Mouse (Mus musculus) olfactory bulb, adult 2 months (tissue): ENCODE results near the gene Lmtk2. TPM values are rescaled to one million over a fixed set of nuclear protein-coding genes. Genes with fewer than 3 reads are reported as not detected.

Experiments
- H3K27ac ChIP-seq: fragments of 200-500 bp; 2 replicates; pipeline ENCODE4 v1.5.1; 2012; ENCODE audit warnings: low read depth, low read length; ENCODE audit not compliant: insufficient read depth
- H3K4me1 ChIP-seq: fragments of 200-500 bp; 2 replicates; pipeline ENCODE4 v1.6.1; 2012; ENCODE audit warnings: low read length; ENCODE audit not compliant: control insufficient read depth, insufficient read depth
- H3K4me3 ChIP-seq: fragments of 200-500 bp; 2 replicates; pipeline ENCODE4 v1.5.1; 2012; ENCODE audit warnings: mild to moderate bottlenecking, low read depth, low read length, moderate library complexity; ENCODE audit not compliant: insufficient read depth
- CTCF ChIP-seq: fragments of 200-500 bp; IDR thresholded peaks from 2 replicates; pipeline ENCODE4 v1.5.1; 2012; ENCODE audit warnings: low read depth, mild to moderate bottlenecking, low read length, moderate library complexity; ENCODE audit not compliant: insufficient read depth
- POLR2A ChIP-seq: fragments of 200-500 bp; IDR thresholded peaks from 2 replicates; pipeline ENCODE4 v1.6.1; 2012; ENCODE audit warnings: mild to moderate bottlenecking, low read depth, low read length, moderate library complexity; ENCODE audit not compliant: insufficient read depth
- WGBS: fragments of 180-500 bp; shearing (Covaris S2); methylation state at CpG from one replicate; pipeline ENCODE4 v1.1.7; 2018; 5-methylcytosine and 5-hydroxymethylcytosine counted together
- polyA plus RNA-seq: library from polyadenylated mRNA; stranded (reverse); fragments of >200 nt; gene quantifications from 2 replicates; pipeline ENCODE4 v1.2.4, GENCODE M21; 2012; ENCODE audit warnings: low replicate concordance; ENCODE audit not compliant: missing spikeins, insufficient read depth, insufficient read length

Lmtk2 gene
- polyA plus RNA-seq, 1 experiment: not detected

DNA sequence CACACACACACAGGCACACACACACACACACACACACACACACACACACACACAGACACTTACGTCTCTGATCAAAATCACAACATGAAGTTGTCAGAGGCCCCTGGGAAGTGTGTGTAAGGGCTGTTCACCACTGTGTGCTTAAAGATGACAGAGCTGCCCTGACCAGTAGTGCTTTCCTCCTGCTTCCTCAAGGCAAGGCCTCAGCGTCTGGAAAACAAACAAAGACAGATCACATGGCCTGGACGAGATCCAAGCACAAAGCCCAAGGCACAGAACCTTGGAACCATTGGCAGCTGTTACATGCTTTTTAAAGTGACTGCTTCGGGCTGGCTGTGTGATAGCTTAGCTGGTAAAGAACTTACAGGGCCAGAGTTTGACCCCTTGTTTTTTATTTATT lies 58.4 kb downstream of the Lmtk2 start:
- WGBS: 10% methylated on average over 4 of the region's 4 CpGs
- no peak overlapping the region for H3K4me3 ChIP-seq
- H3K4me1 ChIP-seq: peaks cover 3% of the 10 kb centered on the region; the same call in 1 of the 2 replicates
- no peak for TF ChIP-seq CTCF
- no peak for TF ChIP-seq POLR2A
- no peak overlapping the region; the same call in 1 of the 2 replicates for H3K27ac ChIP-seq

DNA sequence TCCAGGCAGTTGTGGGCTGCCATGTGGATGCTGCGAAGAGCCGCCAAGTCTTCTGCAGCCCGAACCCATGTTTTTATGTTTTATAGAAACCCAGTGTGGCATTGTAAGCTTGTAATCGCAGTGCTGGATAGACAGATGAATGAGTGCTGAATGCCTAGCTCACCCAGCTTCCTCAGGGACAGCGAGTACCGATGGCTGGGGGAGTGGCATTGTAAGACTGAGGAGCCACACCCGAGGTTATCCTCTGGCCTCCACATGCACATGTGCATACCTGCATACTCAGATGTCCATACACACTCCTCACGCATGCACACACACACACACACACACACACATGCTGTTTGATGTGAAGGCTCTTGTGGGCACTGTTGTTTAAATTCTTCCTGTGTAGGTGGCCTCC lies 58.9 kb downstream of the Lmtk2 start:
- 64% methylated on average over 8 of the region's 8 CpGs for WGBS
- TF ChIP-seq CTCF (no peak), POLR2A (no peak)
- H3K27ac ChIP-seq: no peak overlapping the region

DNA sequence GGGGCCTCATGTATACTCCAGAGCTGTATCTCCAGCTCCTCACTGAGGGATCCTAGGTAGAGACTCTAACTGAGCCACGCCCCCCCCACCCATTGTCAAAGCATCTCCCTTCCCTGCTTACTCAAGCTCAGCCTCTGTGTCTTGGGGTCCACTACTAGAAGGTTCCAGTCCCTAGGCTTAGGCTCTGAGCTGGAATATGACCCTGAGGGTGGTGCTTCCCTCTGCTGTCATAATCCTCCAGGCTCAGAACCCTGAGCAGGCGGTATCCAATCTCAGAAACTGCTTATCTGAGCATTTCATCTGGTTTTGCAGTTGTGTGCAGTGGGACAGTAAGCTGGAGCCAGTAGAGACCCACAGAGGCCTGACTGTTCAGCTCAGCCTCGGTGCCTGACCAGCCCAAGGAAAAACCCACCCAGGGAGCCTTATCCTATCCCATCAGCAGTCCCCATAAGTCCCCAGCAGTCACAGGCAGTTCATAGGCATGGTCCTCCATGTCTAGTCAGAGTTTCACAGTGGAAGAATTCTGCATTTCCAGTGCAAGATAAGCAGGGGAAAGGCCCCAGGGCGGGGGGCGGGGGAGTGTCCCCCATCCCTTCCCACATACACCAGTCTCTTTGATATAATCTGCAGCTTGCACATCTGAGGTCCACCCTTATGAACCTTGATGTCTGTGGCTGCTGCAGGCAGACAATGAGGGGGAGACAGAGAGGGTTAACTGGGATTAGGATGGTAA lies 62.0 kb downstream of the Lmtk2 start:
- no peak for TF ChIP-seq CTCF
- TF ChIP-seq POLR2A: no peak
- Histone ChIP-seq H3K4me3 (no peak overlapping the region), H3K4me1 (peaks cover 3% of the 10 kb centered on the region; the same call in 1 of the 2 replicates), H3K27ac (no peak overlapping the region)
- WGBS: 93% methylated on average over 5 of the region's 5 CpGs

More for the DNA sequence above, 58.9 kb downstream of the Lmtk2 start:
- no peak overlapping the region for H3K4me3 ChIP-seq
- H3K4me1 ChIP-seq: peaks cover 3% of the 10 kb centered on the region; the same call in 1 of the 2 replicates

DNA sequence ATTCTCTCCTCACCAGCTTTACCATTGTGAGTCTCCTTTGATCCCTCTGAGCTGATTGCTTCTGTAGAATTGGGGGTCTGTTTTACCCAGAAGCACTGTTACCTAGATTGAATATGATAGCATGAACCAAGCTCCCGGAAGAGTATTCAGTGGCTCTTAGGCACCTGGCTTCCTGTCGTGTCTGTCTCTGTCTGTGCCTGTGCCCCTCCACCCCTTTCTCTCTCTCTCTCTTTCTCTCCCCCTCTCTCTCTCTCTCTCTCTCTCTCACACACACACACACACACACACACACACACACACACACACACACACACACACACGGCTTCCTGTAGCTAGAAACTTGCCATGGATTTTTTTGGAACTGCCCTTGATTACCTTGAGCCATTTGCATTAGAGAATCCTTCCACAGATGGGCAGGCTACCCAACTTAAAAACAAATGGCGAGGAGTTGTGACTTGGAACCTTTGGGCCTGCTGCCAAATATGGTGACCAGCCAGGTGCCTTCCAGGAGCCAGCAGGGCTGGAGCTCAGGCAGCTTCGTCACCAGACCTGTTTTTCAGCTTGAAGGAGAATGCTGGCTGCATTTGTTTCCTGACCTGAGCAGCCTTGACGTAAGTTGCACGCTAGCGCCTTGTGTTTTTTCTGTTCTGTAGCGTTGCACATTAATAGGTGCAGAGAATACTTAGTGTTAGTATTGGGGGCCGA lies 62.7 kb downstream of the Lmtk2 start:
- WGBS: 78% methylated on average over 10 of the region's 10 CpGs
- Histone ChIP-seq H3K4me1 (peaks cover 3% of the 10 kb centered on the region; the same call in 1 of the 2 replicates), H3K4me3 (no peak overlapping the region), H3K27ac (no peak overlapping the region)
- TF ChIP-seq CTCF: no peak
- TF ChIP-seq POLR2A: no peak

DNA sequence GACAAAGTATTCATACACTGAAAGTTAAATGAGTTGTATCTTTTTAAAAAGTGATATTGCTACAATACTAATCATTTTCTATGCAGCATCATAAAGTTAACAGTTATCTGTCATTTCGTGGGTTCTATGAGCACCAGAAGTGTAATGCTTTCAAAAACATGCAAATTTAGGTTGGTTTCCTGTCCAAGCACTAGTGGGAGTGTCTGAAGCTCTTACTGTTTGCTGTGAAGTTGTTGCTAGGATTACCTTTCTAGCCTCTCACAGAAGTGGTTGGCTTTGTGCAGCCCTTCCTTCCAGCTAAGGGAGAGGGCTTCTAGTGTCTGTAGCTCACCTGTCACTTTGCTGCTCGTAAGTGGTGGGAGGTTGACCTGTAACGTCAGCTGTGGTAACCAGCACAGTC lies 65.5 kb downstream of the Lmtk2 start:
- Histone ChIP-seq H3K27ac (no peak overlapping the region), H3K4me3 (no peak overlapping the region), H3K4me1 (no peaks in the 10 kb centered on the region; the same call in 1 of the 2 replicates)
- TF ChIP-seq POLR2A (no peak), CTCF (no peak)
- 89% methylated on average over 3 of the region's 3 CpGs for WGBS

GRCm38 (mm10) chr5:144169275-144169975 lies 69.2 kb downstream of the Lmtk2 start:
- Histone ChIP-seq H3K27ac (no peak overlapping the region), H3K4me3 (no peak overlapping the region), H3K4me1 (no peaks in the 10 kb centered on the region; the same call in 1 of the 2 replicates)
- 40% methylated on average over 8 of the region's 8 CpGs for WGBS
- no peak for TF ChIP-seq CTCF
- no peak for TF ChIP-seq POLR2A

DNA sequence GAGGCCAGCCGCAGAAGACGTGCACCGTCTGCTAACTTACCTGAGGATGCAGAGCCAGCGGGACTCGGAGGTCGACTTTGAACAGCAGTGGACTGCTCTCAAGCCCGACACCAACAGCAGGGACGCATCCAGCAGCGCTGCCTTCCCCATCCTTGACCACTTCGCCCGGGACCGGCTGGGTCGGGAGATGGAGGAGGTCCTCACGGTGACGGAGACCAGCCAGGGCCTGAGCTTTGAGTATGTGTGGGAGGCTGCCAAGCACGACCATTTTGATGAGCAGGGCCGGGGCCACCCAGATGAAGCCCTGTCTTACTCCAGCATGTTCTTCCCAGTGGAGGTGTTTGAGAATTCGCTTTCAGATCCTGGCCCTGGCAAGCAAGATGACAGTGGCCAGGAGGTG lies 73.4 kb downstream of the Lmtk2 start:
- Histone ChIP-seq H3K4me3 (no peak overlapping the region), H3K4me1 (peaks cover 3% of the 10 kb centered on the region), H3K27ac (no peak overlapping the region)
- no peak for TF ChIP-seq CTCF
- TF ChIP-seq POLR2A: no peak
- WGBS: 93% methylated on average over 18 of the region's 18 CpGs

GRCm38 (mm10) chr5:144178216-144178615 lies 78.0 kb downstream of the Lmtk2 start:
- peaks cover 5% of the 10 kb centered on the region for H3K4me1 ChIP-seq
- no peak overlapping the region for H3K4me3 ChIP-seq
- no peak overlapping the region for H3K27ac ChIP-seq
- TF ChIP-seq CTCF (no peak), POLR2A (no peak)
- WGBS: 68% methylated on average over 6 of the region's 6 CpGs
